Mouse (Mus musculus) forebrain, embryonic 12.5 days (tissue): ENCODE measurements at regions not wholly inside any gene's neighbourhood (a gene's known extent, or its start where the extent isn't known, plus 50 kb on each side); places are given as distances from the start of the nearest gene placed in this dataset.

Experiments used
- ATAC-seq: fragments of 200-750 bp; cut with Nextera tagmentation; 2 replicates; pipeline ENCODE4 v1.8.0; 2017; ENCODE audit warnings: moderate TSS enrichment; ENCODE audit not compliant: low FRiP score
- H3K27ac ChIP-seq: fragments of 300-500 bp; sonication (generic); 2 replicates; pipeline ENCODE4 v1.5.1; 2016; ENCODE audit warnings: mild to moderate bottlenecking
- H3K27me3 ChIP-seq: fragments of 300-500 bp; sonication (generic); 2 replicates; pipeline ENCODE4 v1.6.1; 2016; ENCODE audit warnings: mild to moderate bottlenecking
- H3K36me3 ChIP-seq: fragments of 300-500 bp; sonication (generic); replicated peaks from 2 replicates; pipeline ENCODE4 v1.6.1; 2016; ENCODE audit warnings: mild to moderate bottlenecking
- H3K4me1 ChIP-seq: fragments of 300-500 bp; sonication (generic); 2 replicates; pipeline ENCODE4 v1.6.1; 2016
- H3K4me2 ChIP-seq: fragments of 300-500 bp; sonication (generic); 2 replicates; pipeline ENCODE4 v1.6.1; 2016; ENCODE audit warnings: mild to moderate bottlenecking, moderate library complexity
- H3K4me3 ChIP-seq: fragments of 300-500 bp; sonication (generic); replicated peaks from 2 replicates; pipeline ENCODE4 v1.5.1; 2016; ENCODE audit warnings: mild to moderate bottlenecking
- H3K9ac ChIP-seq: fragments of 300-500 bp; sonication (generic); 2 replicates; pipeline ENCODE4 v1.6.1; 2016; ENCODE audit warnings: mild to moderate bottlenecking
- H3K9me3 ChIP-seq: fragments of 300-500 bp; sonication (generic); 2 replicates; pipeline ENCODE4 v1.6.1; 2016
- WGBS: fragments of 180-500 bp; shearing (Covaris S2); methylation state at CpG from one replicate; pipeline ENCODE4 v1.1.7; 2016; 5-methylcytosine and 5-hydroxymethylcytosine counted together

DNA sequence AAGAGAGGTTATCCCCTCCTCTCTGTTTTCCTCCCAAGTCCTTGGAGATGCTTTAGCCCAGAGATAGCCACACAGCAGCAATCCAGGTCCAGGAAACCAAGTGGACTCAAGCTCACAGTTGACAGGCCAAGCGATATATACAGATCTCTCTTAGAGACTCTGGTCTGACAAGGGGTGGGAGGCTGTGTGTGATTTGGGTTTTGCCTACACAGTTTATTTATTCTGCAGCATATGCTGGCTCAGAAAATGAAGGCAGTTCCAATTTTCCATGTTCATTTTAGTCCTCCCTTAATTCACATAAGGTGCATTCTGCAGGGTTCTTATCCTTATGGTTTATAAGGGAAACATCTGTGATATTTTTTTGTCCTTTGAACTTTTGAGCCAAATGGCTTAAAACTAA is 595.0 kb upstream of the Apob start:
- no peak for ATAC-seq
- no peak overlapping the region for H3K9ac ChIP-seq
- H3K27me3 ChIP-seq = no peaks in the 10 kb centered on the region
- H3K4me1 ChIP-seq = no peaks in the 10 kb centered on the region
- no peaks in the 10 kb centered on the region for H3K9me3 ChIP-seq
- H3K4me2 ChIP-seq = no peak overlapping the region
- no peak overlapping the region for H3K27ac ChIP-seq
- WGBS = 92% methylated on average over 1 of the region's 1 CpGs
- no peak overlapping the region for H3K4me3 ChIP-seq
- no peaks in the 10 kb centered on the region for H3K36me3 ChIP-seq

DNA sequence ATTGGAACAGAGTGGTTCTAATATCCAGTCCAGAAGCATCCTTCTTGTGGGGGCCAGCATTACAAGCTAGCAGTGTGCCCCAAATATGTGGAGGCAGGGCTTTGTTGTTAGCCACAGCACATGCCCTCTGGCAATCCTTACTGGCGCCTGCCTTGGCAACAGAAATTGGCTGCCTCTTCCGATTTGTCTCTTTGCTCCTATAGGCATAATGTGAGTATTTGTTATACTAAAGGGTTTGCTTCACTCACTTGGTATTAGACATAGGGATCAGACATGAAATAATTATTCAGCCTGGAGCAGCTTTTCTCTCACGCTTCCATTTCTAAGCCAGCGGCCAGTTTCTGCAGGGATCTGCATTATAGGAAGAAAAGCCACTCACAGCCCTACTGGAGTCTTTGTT is 573.6 kb upstream of the Apob start:
- 56% methylated on average over 4 of the region's 4 CpGs for WGBS
- no peak for ATAC-seq
- no peaks in the 10 kb centered on the region for H3K4me1 ChIP-seq

DNA sequence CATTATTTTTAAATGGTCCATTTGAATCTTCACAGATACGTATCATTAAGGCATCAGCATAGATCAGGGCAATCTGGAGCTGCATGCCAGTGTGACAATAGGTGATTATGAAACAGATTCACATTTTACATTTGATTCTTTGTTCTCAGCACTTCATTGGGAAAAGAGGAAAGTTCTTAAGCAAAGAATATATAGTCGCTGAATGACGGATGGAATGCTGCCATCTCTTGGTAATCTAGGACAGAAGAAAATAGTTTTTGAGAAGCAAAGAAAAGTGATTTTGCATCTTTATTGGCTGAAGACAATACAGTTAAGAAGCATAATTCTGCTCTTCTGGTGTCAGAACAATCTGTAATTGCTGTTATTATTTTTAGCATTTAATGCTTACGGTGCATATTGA is 565.6 kb upstream of the Apob start:
- Histone ChIP-seq H3K4me3 (no peak overlapping the region), H3K9ac (no peak overlapping the region), H3K4me2 (no peak overlapping the region), H3K27me3 (no peaks in the 10 kb centered on the region), H3K9me3 (no peaks in the 10 kb centered on the region), H3K27ac (no peak overlapping the region), H3K4me1 (no peaks in the 10 kb centered on the region), H3K36me3 (no peaks in the 10 kb centered on the region)
- WGBS = 82% methylated on average over 4 of the region's 4 CpGs
- ATAC-seq = no peak

More for the DNA sequence above, 573.6 kb upstream of the Apob start:
- Histone ChIP-seq H3K9me3 (no peaks in the 10 kb centered on the region), H3K27me3 (no peaks in the 10 kb centered on the region), H3K9ac (no peak overlapping the region), H3K4me3 (no peak overlapping the region), H3K4me2 (no peak overlapping the region), H3K36me3 (no peaks in the 10 kb centered on the region), H3K27ac (no peak overlapping the region)

- H3K4me1 ChIP-seq = no peaks in the 10 kb centered on the region
- no peaks in the 10 kb centered on the region for H3K36me3 ChIP-seq
- ATAC-seq = no peak
- H3K27me3 ChIP-seq = no peaks in the 10 kb centered on the region
- 0% methylated on average over 1 of the region's 2 CpGs for WGBS
- no peaks in the 10 kb centered on the region for H3K9me3 ChIP-seq
- no peak overlapping the region for H3K9ac ChIP-seq
- no peak overlapping the region for H3K4me3 ChIP-seq
- no peak overlapping the region for H3K4me2 ChIP-seq
- H3K27ac ChIP-seq = no peak overlapping the region
Measured at GRCm38 (mm10) chr12:7420276-7420675, 557.2 kb upstream of the Apob start.

DNA sequence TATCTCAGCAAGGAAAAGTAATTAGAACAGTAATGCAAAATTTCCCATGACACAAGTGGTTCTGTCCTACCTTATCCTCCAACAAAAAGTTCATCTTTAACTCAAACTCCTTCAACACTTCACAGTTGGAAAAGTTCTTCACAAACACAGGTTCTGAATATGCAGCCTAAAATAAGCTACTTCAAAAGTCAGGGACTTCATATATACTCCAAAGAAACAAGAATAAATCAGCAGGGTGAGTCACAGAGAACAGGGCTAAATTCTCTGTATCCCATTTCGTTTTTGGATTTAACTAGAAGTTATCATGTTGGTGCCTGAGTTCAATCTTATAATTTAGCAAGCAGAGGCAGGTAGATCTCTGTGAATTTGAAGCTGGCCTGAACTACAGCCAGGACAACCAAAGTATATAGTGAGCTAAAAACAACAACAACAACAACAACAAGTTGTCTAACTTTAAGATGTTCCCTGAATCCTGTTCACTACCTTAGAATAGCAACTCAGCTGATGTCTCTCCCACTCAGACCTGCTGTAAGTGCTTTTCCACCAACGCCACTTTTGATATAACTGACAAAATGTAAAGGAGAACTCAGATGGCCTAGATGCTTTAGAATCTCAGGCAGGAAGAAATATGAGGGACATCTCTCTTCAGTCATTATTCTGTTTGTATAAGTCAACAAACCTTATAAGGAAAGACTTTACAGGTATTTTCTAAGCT is 555.5 kb upstream of the Apob start:
- Histone ChIP-seq H3K4me3 (no peak overlapping the region), H3K4me1 (no peaks in the 10 kb centered on the region), H3K27ac (no peak overlapping the region), H3K27me3 (no peaks in the 10 kb centered on the region), H3K36me3 (no peaks in the 10 kb centered on the region), H3K9ac (no peak overlapping the region), H3K4me2 (no peak overlapping the region), H3K9me3 (no peaks in the 10 kb centered on the region)
- WGBS = 63% methylated on average over 2 of the region's 2 CpGs
- no peak for ATAC-seq

- Histone ChIP-seq H3K9ac (no peak overlapping the region), H3K4me2 (no peak overlapping the region), H3K27me3 (no peaks in the 10 kb centered on the region), H3K36me3 (no peaks in the 10 kb centered on the region), H3K4me3 (no peak overlapping the region), H3K4me1 (no peaks in the 10 kb centered on the region), H3K27ac (no peak overlapping the region), H3K9me3 (no peaks in the 10 kb centered on the region)
- 84% methylated on average over 4 of the region's 4 CpGs for WGBS
- ATAC-seq = no peak
Measured at GRCm38 (mm10) chr12:7430981-7431380, 546.5 kb upstream of the Apob start.

DNA sequence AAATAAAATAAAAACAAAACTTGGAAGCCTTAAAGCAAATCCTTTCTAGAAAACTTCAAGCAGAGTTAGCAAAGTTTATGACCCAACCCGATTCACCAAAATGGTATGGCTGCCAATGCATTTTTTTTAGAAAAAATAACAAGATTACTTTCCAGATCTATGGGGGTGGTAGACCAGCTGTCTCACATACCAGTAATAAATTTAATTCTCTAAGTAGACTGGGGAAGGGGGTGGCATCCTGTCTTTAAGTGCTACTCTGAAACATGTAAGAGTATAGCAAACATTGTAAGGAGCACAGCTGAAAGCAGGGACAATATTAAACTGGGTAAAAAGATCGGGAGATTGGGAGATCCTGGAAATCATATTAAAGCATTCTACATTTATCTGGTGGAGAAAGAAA is 532.2 kb upstream of the Apob start:
- WGBS = 92% methylated on average over 2 of the region's 2 CpGs
- H3K27me3 ChIP-seq = no peaks in the 10 kb centered on the region
- no peak for ATAC-seq
- H3K36me3 ChIP-seq = no peaks in the 10 kb centered on the region
- H3K4me1 ChIP-seq = no peaks in the 10 kb centered on the region
- no peaks in the 10 kb centered on the region for H3K9me3 ChIP-seq
- H3K4me3 ChIP-seq = no peak overlapping the region
- no peak overlapping the region for H3K9ac ChIP-seq
- H3K4me2 ChIP-seq = no peak overlapping the region
- no peak overlapping the region for H3K27ac ChIP-seq

- ATAC-seq = peak; percentile 55; the same call in 1 of the 2 replicates
- H3K4me1 ChIP-seq = no peaks in the 10 kb centered on the region
- no peak overlapping the region for H3K4me2 ChIP-seq
- no peak overlapping the region for H3K4me3 ChIP-seq
- 32% methylated on average over 2 of the region's 2 CpGs for WGBS
- H3K27me3 ChIP-seq = no peaks in the 10 kb centered on the region
- no peaks in the 10 kb centered on the region for H3K9me3 ChIP-seq
- H3K36me3 ChIP-seq = no peaks in the 10 kb centered on the region
- no peak overlapping the region for H3K27ac ChIP-seq
- no peak overlapping the region for H3K9ac ChIP-seq
Measured at GRCm38 (mm10) chr12:7450506-7450905, 526.9 kb upstream of the Apob start.

- WGBS = 81% methylated on average over 5 of the region's 5 CpGs
- ATAC-seq = no peak
- no peaks in the 10 kb centered on the region for H3K36me3 ChIP-seq
Measured at GRCm38 (mm10) chr12:7457036-7457435, 520.4 kb upstream of the Apob start.

GRCm38 (mm10) chr12:7457544-7457943 is 519.9 kb upstream of the Apob start:
- Histone ChIP-seq H3K4me3 (no peak overlapping the region), H3K4me1 (peaks cover 4% of the 10 kb centered on the region; the same call in 1 of the 2 replicates), H3K27ac (no peak overlapping the region), H3K36me3 (no peaks in the 10 kb centered on the region), H3K9me3 (no peaks in the 10 kb centered on the region), H3K4me2 (no peak overlapping the region), H3K27me3 (no peaks in the 10 kb centered on the region), H3K9ac (no peak overlapping the region)
- WGBS = 45% methylated on average over 4 of the region's 4 CpGs
- ATAC-seq = peak; percentile 49; the same call in 1 of the 2 replicates

More at GRCm38 (mm10) chr12:7457036-7457435, 520.4 kb upstream of the Apob start:
- no peak overlapping the region for H3K9ac ChIP-seq
- H3K9me3 ChIP-seq = no peaks in the 10 kb centered on the region
- no peaks in the 10 kb centered on the region for H3K27me3 ChIP-seq
- H3K4me2 ChIP-seq = no peak overlapping the region
- no peak overlapping the region for H3K27ac ChIP-seq
- no peak overlapping the region for H3K4me3 ChIP-seq
- H3K4me1 ChIP-seq = peaks cover 4% of the 10 kb centered on the region; the same call in 1 of the 2 replicates

DNA sequence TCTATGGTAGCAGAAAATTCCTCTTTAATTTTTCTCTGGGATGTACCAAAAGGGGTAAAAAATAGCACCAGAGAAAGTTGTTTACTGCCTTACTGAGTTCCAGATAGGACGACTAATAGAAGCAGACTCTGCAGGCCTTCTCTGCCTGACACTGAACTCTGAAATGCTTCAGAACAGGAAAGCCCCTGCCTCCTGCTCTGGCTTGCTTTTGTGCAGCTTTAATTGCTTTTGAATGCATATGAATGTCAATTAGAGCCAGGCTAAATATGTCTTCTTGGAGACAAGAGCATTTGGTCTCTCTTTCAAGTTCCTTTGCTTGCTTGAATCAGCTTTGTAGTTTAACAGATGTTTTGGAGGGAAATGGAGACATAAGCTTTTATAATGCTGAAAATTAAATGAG is 512.5 kb upstream of the Apob start:
- no peak overlapping the region for H3K4me2 ChIP-seq
- ATAC-seq = peak; percentile 57; the same call in 1 of the 2 replicates
- WGBS = 5% methylated on average over 1 of the region's 1 CpGs

GRCm38 (mm10) chr12:7512579-7513248 is 464.7 kb upstream of the Apob start:
- WGBS = 75% methylated on average over 12 of the region's 12 CpGs
- Histone ChIP-seq H3K27me3 (no peaks in the 10 kb centered on the region), H3K36me3 (no peaks in the 10 kb centered on the region), H3K4me3 (no peak overlapping the region), H3K27ac (no peak overlapping the region), H3K4me1 (no peaks in the 10 kb centered on the region), H3K4me2 (no peak overlapping the region), H3K9me3 (no peaks in the 10 kb centered on the region), H3K9ac (no peak overlapping the region)
- peak; percentile 75 for ATAC-seq

More for the DNA sequence above, 512.5 kb upstream of the Apob start:
- no peaks in the 10 kb centered on the region for H3K27me3 ChIP-seq
- H3K9me3 ChIP-seq = no peaks in the 10 kb centered on the region
- H3K4me1 ChIP-seq = 0 out of 2 replicates have a peak, but pooled peaks cover 3% of the 10 kb centered on the region
- H3K36me3 ChIP-seq = no peaks in the 10 kb centered on the region
- no peak overlapping the region for H3K9ac ChIP-seq
- H3K4me3 ChIP-seq = no peak overlapping the region
- no peak overlapping the region for H3K27ac ChIP-seq

DNA sequence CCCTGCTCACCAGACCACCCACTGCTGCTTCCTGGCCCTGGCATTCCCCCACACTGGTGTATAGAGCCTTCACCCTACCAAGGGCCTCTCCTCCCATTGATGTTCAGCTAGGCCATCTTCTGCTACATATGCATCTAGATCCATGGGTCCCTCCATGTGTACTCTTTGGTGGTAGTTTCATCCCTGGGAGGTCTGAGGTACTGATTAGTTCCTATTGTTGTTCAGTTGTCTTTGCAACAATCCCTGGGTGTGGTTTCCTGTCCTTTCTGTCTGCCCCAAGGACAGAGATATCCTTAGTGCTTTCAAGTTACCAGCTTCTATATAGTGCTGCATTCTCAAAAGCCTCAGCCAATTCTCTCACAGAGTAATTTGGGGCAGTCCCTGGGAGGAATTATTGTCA is 440.1 kb upstream of the Apob start:
- no peaks in the 10 kb centered on the region for H3K9me3 ChIP-seq
- no peak overlapping the region for H3K9ac ChIP-seq
- no peak overlapping the region for H3K4me2 ChIP-seq
- H3K4me3 ChIP-seq = no peak overlapping the region
- ATAC-seq = no peak
- no peak overlapping the region for H3K27ac ChIP-seq
- no peaks in the 10 kb centered on the region for H3K4me1 ChIP-seq
- no peaks in the 10 kb centered on the region for H3K27me3 ChIP-seq
- H3K36me3 ChIP-seq = no peaks in the 10 kb centered on the region
